Mouse (Mus musculus) forebrain, embryonic 13.5 days (tissue): ENCODE results near the gene Rapgef6. TPM values are rescaled to one million over a fixed set of nuclear protein-coding genes. Genes with fewer than 3 reads are reported as not detected.

Experiments used
- ATAC-seq: fragments of 200-750 bp; cut with Nextera tagmentation; 2 replicates; pipeline ENCODE4 v1.8.0; 2017
- H3K27ac ChIP-seq: fragments of 300-500 bp; sonication (generic); 2 replicates; pipeline ENCODE4 v1.5.1; 2015; ENCODE audit warnings: inconsistent platforms, mild to moderate bottlenecking, moderate library complexity
- H3K27me3 ChIP-seq: fragments of 300-500 bp; sonication (generic); 2 replicates; pipeline ENCODE4 v1.6.1; 2015; ENCODE audit warnings: mild to moderate bottlenecking, inconsistent platforms
- H3K36me3 ChIP-seq: fragments of 300-500 bp; sonication (generic); 2 replicates; pipeline ENCODE4 v1.6.1; 2015; ENCODE audit warnings: mild to moderate bottlenecking, inconsistent platforms; ENCODE audit not compliant: poor library complexity, severe bottlenecking
- H3K4me1 ChIP-seq: fragments of 300-500 bp; sonication (generic); 2 replicates; pipeline ENCODE4 v1.6.1; 2015; ENCODE audit warnings: inconsistent platforms
- H3K4me2 ChIP-seq: fragments of 300-500 bp; sonication (generic); 2 replicates; pipeline ENCODE4 v1.6.1; 2015; ENCODE audit warnings: inconsistent platforms, mild to moderate bottlenecking, moderate library complexity
- H3K4me3 ChIP-seq: fragments of 300-500 bp; sonication (generic); 2 replicates; pipeline ENCODE4 v1.5.1; 2015; ENCODE audit warnings: mild to moderate bottlenecking, inconsistent platforms
- H3K9ac ChIP-seq: fragments of 300-500 bp; sonication (generic); 2 replicates; pipeline ENCODE4 v1.6.1; 2015; ENCODE audit warnings: mild to moderate bottlenecking, inconsistent platforms
- H3K9me3 ChIP-seq: fragments of 300-500 bp; sonication (generic); replicated peaks from 2 replicates; pipeline ENCODE4 v1.6.1; 2016; ENCODE audit warnings: inconsistent platforms
- WGBS: fragments of 180-500 bp; shearing (Covaris S2); methylation state at CpG from one replicate; pipeline ENCODE4 v1.1.7; 2015; 5-methylcytosine and 5-hydroxymethylcytosine counted together
- polyA plus RNA-seq: library from polyadenylated mRNA; unstranded; fragments of >200 nt; fragmentation: Nextera tagmentation; extraction: Ambion mirVana; gene quantifications from 2 replicates; pipeline ENCODE4 v1.2.1, GENCODE M21; 2015

The Rapgef6 gene
- polyA plus RNA-seq, 1 experiment from 2014 or later, result 36.4 TPM

DNA sequence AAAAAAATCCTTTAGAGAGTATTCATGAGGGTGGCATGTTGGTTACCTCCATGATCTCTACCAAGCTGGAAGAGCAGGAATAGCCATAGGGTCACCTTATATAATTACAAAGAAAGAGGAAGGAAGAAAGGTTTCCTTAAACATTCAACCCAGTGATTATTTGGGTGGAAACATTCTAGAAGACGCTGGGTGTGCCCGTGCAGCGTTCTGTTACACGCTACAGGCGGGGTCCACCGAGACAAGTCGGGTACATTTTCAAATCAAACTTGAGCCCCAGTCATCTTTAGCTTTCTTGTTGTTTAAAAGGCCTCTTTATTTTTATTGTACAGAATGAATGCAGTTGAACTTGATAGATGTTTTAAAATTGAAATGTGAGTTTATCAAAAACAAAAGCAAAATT lies 176.0 kb downstream of the Rapgef6 start:
- Histone ChIP-seq H3K9ac (no peak overlapping the region), H3K4me1 (peaks cover under 1% of the 10 kb centered on the region; the same call in 1 of the 2 replicates), H3K27me3 (no peaks in the 10 kb centered on the region), H3K4me2 (no peak overlapping the region), H3K36me3 (peaks cover 47% of the 10 kb centered on the region), H3K27ac (no peak overlapping the region), H3K4me3 (no peak overlapping the region), H3K9me3 (no peaks in the 10 kb centered on the region)
- WGBS, result 95% methylated on average over 7 of the region's 7 CpGs
- no peak for ATAC-seq

DNA sequence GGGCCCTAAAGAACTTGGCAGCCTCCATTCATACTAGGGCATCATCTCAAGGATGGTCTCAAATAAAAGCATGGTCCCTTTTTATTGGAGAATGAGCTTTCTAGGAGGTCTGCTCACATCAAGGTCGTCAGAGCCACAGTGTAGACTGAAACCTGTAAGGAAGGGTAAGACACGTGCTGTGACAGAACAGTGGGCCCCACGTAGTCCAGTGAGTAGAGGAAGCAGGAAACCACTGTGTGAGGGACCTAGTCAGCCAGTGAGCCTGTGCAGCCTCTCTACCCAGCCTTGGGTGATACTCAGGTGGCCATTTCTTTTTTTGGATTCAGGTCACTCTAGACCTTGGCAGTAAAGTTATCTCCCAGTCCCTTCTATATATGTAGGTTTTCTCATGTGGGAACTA lies 177.3 kb downstream of the Rapgef6 start:
- no peak overlapping the region for H3K4me3 ChIP-seq
- H3K36me3 ChIP-seq, result peaks cover 36% of the 10 kb centered on the region
- no peaks in the 10 kb centered on the region for H3K9me3 ChIP-seq
- no peak overlapping the region for H3K9ac ChIP-seq
- no peaks in the 10 kb centered on the region for H3K27me3 ChIP-seq
- no peak overlapping the region for H3K4me2 ChIP-seq
- no peak overlapping the region for H3K27ac ChIP-seq
- ATAC-seq, result no peak
- 86% methylated on average over 3 of the region's 3 CpGs for WGBS
- peaks cover 5% of the 10 kb centered on the region; the same call in 1 of the 2 replicates for H3K4me1 ChIP-seq

DNA sequence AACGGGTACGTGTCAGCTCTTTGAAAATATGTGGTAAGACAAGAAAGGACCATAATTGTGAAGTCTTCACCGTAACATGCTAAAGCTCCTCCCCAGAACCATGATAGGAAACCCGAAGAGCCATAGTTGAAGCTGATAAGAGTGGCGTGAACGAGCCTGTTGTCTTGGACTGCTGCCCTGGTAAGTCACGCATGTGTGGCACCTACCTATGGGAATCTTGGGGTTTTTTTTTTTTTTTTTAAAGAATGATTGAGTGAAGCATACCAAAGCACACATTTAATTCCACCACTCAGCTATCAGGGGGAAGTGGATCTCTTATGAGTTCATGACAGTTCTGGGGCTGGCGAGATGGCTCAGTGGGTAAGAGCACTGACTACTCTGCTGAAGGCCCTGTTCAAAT lies 179.2 kb downstream of the Rapgef6 start:
- Histone ChIP-seq H3K9me3 (no peaks in the 10 kb centered on the region), H3K9ac (no peak overlapping the region), H3K4me1 (peaks cover 5% of the 10 kb centered on the region; the same call in 1 of the 2 replicates), H3K36me3 (peaks cover 21% of the 10 kb centered on the region), H3K27ac (no peak overlapping the region), H3K4me2 (no peak overlapping the region), H3K27me3 (no peaks in the 10 kb centered on the region), H3K4me3 (no peak overlapping the region)
- ATAC-seq, result no peak
- WGBS, result 93% methylated on average over 8 of the region's 8 CpGs

DNA sequence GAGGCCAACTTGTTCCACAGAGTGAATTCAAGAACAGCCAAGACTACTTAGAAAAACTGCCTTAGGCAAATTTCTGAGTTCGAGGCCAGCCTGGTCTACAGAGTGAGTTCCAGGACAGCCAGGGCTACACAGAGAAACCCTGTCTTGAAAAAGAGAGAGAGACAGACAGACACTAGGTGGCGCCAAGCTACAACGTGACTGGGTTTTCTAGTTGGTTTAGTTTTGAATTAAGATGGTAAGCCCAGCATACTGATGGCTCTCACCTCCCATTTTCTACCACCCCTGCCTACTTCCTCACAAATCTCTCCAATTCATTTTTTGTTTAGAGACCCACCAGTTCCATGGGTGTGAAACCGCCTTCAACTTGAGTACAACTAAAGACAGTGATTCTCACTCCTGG lies 180.7 kb downstream of the Rapgef6 start:
- Histone ChIP-seq H3K36me3 (peaks cover 9% of the 10 kb centered on the region; the same call in 1 of the 2 replicates), H3K27me3 (no peaks in the 10 kb centered on the region), H3K27ac (no peak overlapping the region), H3K9ac (no peak overlapping the region), H3K4me2 (no peak overlapping the region), H3K4me1 (peaks cover 5% of the 10 kb centered on the region; the same call in 1 of the 2 replicates), H3K4me3 (no peak overlapping the region), H3K9me3 (no peaks in the 10 kb centered on the region)
- ATAC-seq, result peak; percentile 50; the same call in 1 of the 2 replicates
- WGBS, result 34% methylated on average over 4 of the region's 4 CpGs

DNA sequence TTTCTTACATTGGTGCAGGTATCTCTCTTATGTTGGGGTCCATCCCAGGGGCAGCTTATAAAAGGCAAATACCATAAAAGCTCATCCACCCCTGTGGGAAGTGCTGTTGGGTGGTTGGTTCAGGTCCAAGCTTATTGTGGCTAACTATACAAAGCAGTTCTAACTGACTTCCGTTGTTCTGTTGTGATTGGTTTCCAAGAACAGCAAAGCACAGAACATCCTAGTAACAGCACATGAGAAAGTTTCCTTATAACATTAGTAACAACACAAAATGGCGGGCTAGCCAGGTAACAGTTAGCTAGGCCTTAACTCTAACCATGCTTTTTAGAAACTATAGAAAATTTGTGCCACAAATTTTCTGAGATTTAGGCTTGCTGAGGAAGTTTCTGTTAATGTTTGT lies 185.5 kb downstream of the Rapgef6 start:
- peaks cover 15% of the 10 kb centered on the region for H3K36me3 ChIP-seq
- no peak overlapping the region for H3K4me2 ChIP-seq
- H3K27ac ChIP-seq, result no peak overlapping the region
- H3K4me1 ChIP-seq, result peaks cover 10% of the 10 kb centered on the region; the same call in 1 of the 2 replicates
- no peaks in the 10 kb centered on the region for H3K9me3 ChIP-seq
- no peak overlapping the region for H3K9ac ChIP-seq
- no peak overlapping the region for H3K4me3 ChIP-seq
- WGBS, result 95% methylated on average over 2 of the region's 2 CpGs
- no peak for ATAC-seq
- no peaks in the 10 kb centered on the region for H3K27me3 ChIP-seq

DNA sequence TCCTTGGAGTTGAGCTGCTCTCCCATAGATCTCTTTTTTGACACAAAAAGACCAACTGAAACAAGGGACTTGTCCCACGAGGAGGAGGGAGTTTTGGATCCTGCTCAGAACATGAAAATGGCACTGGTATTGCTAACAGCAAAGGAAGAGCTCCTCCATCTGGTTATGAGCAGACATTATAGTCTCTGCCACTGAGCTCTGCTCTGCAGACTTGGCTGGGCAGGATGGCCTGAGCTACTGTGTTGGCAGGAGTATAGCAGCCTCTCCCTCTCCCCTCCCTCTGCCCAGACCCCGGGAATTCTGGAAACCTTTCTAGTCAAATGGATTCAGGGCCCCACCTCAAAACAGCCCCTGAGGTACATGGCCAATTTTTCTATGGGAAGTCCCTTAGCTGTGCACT lies 187.0 kb downstream of the Rapgef6 start:
- Histone ChIP-seq H3K4me2 (no peak overlapping the region), H3K27me3 (no peaks in the 10 kb centered on the region), H3K4me1 (peaks cover 6% of the 10 kb centered on the region; the same call in 1 of the 2 replicates), H3K9ac (no peak overlapping the region), H3K36me3 (peaks cover 23% of the 10 kb centered on the region), H3K9me3 (no peaks in the 10 kb centered on the region), H3K27ac (no peak overlapping the region), H3K4me3 (no peak overlapping the region)
- no peak for ATAC-seq
- 62% methylated on average over 2 of the region's 2 CpGs for WGBS

DNA sequence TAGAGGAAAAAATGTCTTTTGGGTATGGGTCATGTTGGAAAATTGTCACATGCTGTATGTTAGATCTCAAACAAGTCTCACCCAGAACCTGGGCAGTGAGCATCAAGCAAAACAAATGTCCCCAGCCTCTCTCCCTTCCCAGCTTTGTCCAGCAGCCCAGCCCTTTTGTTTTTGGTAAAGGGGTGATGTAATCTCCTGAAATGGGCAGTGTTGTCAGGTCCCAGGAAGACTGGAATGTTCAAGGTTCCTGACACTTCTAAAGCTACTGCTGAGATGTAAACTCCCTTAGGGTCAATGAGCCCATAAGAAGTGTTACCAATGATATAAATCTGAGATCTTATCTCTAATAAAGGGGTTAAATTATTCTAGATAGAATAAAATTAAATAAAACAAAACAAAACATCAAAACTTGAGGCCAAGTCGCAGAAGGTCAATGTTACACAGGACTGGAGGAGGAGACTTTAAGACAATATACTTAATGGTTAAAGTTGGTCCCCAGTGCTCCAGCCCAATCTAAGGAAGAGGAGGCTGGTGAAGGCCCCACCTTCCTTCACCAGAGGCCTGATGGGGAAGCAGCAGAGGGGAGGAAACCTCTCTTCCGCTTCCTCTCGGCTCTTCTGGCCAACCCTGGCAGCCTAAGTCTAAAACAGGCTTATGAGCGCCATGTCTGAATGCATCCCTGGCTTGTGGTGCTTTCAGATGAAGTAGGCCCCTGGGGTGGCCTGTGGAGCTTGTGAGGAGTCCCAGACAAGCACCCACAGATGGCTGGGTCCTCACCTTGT lies 188.1 kb downstream of the Rapgef6 start:
- Histone ChIP-seq H3K4me1 (peaks cover 6% of the 10 kb centered on the region; the same call in 1 of the 2 replicates), H3K4me2 (no peak overlapping the region), H3K9me3 (no peaks in the 10 kb centered on the region), H3K27me3 (no peaks in the 10 kb centered on the region), H3K36me3 (peaks cover 32% of the 10 kb centered on the region), H3K9ac (no peak overlapping the region), H3K27ac (no peak overlapping the region), H3K4me3 (no peak overlapping the region)
- ATAC-seq, result no peak
- WGBS, result 89% methylated on average over 4 of the region's 4 CpGs

DNA sequence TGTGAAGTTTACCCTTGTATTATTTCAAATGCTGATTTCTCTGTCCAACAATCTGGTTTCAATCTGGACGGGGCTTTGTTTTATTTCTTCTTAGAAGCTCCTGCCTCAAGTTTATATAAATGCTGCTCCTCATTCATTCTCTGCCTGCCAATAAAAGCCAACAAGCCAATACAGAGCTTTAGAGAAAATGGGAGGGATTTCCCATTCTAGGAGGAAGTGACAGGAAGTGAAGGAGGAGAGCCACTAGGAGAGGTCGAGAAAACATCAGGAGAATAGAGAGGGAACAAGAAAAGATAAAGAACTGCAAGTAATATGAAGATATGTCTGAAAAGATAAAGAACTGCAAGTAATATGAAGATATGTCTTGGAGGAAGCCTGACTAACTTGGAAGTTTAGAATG lies 190.2 kb downstream of the Rapgef6 start:
- 88% methylated on average over 2 of the region's 2 CpGs for WGBS
- no peak for ATAC-seq
- peaks cover 6% of the 10 kb centered on the region; the same call in 1 of the 2 replicates for H3K4me1 ChIP-seq
- no peaks in the 10 kb centered on the region for H3K27me3 ChIP-seq
- H3K27ac ChIP-seq, result no peak overlapping the region
- no peak overlapping the region for H3K4me3 ChIP-seq
- no peaks in the 10 kb centered on the region for H3K9me3 ChIP-seq
- H3K4me2 ChIP-seq, result no peak overlapping the region
- peaks cover 51% of the 10 kb centered on the region for H3K36me3 ChIP-seq
- H3K9ac ChIP-seq, result no peak overlapping the region

DNA sequence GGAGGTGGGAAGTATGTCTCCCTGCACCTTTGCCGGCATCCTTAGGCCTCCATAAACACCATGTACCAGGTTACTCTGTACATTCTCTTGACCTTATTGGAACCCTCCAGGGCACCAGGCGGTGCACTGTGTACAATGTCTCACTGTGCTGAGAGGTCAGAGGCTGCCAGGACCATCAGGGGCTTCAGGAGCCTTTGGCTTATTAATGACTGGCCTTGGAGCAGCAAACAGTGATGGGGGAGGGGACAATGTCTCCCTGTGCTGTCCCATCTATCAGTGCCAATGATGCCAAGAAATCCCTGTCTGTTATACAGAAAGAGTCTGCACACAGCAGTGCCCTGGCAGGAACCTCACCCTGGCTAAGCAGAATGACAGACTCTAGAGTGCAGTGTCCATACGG lies 195.2 kb downstream of the Rapgef6 start:
- Histone ChIP-seq H3K9me3 (no peaks in the 10 kb centered on the region), H3K27ac (no peak overlapping the region), H3K9ac (no peak overlapping the region), H3K27me3 (no peaks in the 10 kb centered on the region), H3K4me3 (no peak overlapping the region), H3K4me2 (no peak overlapping the region), H3K4me1 (no peaks in the 10 kb centered on the region), H3K36me3 (peaks cover 78% of the 10 kb centered on the region)
- no peak for ATAC-seq
- WGBS, result 86% methylated on average over 3 of the region's 3 CpGs

DNA sequence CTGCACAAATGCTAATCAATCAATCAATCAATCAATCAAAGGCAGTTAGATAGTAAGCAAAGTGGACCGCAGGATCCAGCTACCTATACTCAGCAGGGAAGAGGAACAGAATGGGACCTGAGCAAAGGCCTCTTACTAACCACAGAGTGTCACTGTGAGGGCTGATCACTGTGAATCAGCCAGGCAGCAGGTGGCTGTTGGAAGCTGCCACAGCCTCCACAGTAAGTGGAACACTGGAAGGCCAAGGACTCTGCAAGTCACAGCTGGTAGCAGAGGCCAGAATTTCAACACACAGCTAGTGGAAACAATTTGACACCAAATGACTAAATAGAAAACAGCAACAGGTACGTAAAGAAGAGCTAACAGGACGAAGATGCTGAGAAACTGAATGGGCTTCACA lies 196.0 kb downstream of the Rapgef6 start:
- Histone ChIP-seq H3K9ac (no peak overlapping the region), H3K27me3 (no peaks in the 10 kb centered on the region), H3K4me3 (no peak overlapping the region), H3K4me1 (no peaks in the 10 kb centered on the region), H3K36me3 (peaks cover 84% of the 10 kb centered on the region), H3K9me3 (no peaks in the 10 kb centered on the region), H3K4me2 (no peak overlapping the region), H3K27ac (no peak overlapping the region)
- 87% methylated on average over 3 of the region's 3 CpGs for whole genome bisulfite sequencing
- no peak for ATAC-seq

DNA sequence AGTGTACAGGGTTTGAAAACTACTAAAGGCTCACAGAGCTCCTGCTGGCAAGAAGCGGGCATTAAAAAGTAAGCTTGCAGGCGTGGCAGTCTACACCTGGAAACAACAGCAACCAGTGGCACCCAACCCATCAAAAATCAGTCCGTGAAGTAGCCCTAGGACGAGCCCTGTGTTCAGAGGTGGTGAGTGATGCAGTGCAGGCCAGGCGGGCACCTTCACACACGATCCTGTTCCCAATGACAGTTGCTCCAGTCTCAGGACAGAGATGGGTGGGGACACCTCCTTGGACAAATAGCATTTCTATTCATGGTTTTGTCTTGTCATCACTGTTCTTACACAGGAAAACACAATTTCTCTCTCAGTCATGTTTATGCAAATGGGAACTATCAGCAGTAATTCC lies 199.4 kb downstream of the Rapgef6 start:
- Histone ChIP-seq H3K9me3 (no peaks in the 10 kb centered on the region), H3K27me3 (no peaks in the 10 kb centered on the region), H3K36me3 (peaks cover 80% of the 10 kb centered on the region), H3K4me3 (no peak overlapping the region), H3K9ac (no peak overlapping the region), H3K4me1 (peaks cover 14% of the 10 kb centered on the region), H3K27ac (no peak overlapping the region), H3K4me2 (no peak overlapping the region)
- ATAC-seq, result no peak
- 93% methylated on average over 6 of the region's 6 CpGs for WGBS

DNA sequence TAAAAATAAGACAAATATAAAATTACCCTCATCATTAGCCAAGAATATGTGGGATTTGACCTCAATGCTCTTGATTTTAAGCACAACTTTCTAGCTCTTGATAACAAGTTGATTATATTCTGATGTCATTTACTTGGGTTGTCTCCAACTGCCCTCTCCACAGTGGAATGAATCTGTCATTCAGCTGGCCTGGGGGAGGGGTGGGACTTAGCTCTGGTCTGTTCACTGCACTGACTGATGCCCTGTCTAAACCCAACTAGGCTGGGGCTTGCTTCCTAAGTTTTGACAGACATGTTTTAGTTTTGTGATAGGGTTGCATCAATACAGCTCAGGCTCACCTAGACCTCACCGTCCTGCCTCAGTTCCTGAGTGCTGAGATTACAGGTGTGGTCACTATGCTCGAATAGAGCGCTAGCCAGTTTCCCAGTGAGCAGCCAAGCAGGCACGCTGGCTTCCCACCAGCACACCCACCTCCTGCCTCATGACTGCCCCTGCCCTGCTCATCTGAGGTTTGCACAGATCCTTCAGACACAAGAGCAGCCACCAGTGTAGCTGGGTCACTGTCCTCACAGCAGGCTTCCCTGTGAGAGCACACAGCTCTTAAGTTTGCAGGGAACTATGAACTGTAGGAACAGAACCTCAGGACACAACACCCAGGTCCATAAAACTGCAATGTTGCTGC lies 201.8 kb downstream of the Rapgef6 start:
- Histone ChIP-seq H3K4me1 (peaks cover 14% of the 10 kb centered on the region), H3K36me3 (peaks cover 74% of the 10 kb centered on the region), H3K4me2 (no peak overlapping the region), H3K27ac (peak overlapping the region; percentile 27; the same call in 1 of the 2 replicates), H3K4me3 (no peak overlapping the region), H3K27me3 (no peaks in the 10 kb centered on the region), H3K9me3 (no peaks in the 10 kb centered on the region), H3K9ac (no peak overlapping the region)
- ATAC-seq, result peak; percentile 77
- 80% methylated on average over 4 of the region's 4 CpGs for WGBS
